Mouse (Mus musculus): ENCODE results near the gene Trp53bp1. TPM values are rescaled to one million over a fixed set of nuclear protein-coding genes. Genes with fewer than 3 reads are reported as not detected.
A peak's percentile ranks its signal among the peaks of the same experiment; 100 is the strongest.

Trp53bp1 gene
- 10 to 100 TPM; 22.9 to 30.2 TPM for polyA plus RNA-seq (2017; shearing (Covaris generic))

- peak; percentile 100 for ATAC-seq
Observed at GRCm38 (mm10) chr2:121271236-121271927, at the start of gene Trp53bp1. Gene Trp53bp1, minus strand, starts transcription at chr2:121271407.

GRCm38 (mm10) chr2:121316278-121316677 is 45.1 kb upstream of the Trp53bp1 start:
- no peak for ATAC-seq

- no peak for ATAC-seq
Observed at GRCm38 (mm10) chr2:121308997-121309416, 37.8 kb upstream of the Trp53bp1 start.

GRCm38 (mm10) chr2:121300036-121300435 is 28.8 kb upstream of the Trp53bp1 start:
- ATAC-seq = no peak

- ATAC-seq = no peak
Observed at GRCm38 (mm10) chr2:121299471-121299870, 28.3 kb upstream of the Trp53bp1 start.

GRCm38 (mm10) chr2:121298131-121298530 is 26.9 kb upstream of the Trp53bp1 start:
- no peak for ATAC-seq

- ATAC-seq = no peak
Observed at GRCm38 (mm10) chr2:121297701-121298100, 26.5 kb upstream of the Trp53bp1 start.

- no peak for ATAC-seq
Observed at GRCm38 (mm10) chr2:121296754-121297231, 25.6 kb upstream of the Trp53bp1 start.

GRCm38 (mm10) chr2:121295608-121296571 is 24.7 kb upstream of the Trp53bp1 start:
- ATAC-seq = no peak

GRCm38 (mm10) chr2:121294753-121295607 is 23.8 kb upstream of the Trp53bp1 start:
- no peak for ATAC-seq

GRCm38 (mm10) chr2:121294182-121294581 is 23.0 kb upstream of the Trp53bp1 start:
- no peak for ATAC-seq

GRCm38 (mm10) chr2:121292316-121293013 is 21.3 kb upstream of the Trp53bp1 start:
- no peak for ATAC-seq

- no peak for ATAC-seq
Observed at GRCm38 (mm10) chr2:121289730-121290540, 18.7 kb upstream of the Trp53bp1 start.

GRCm38 (mm10) chr2:121288901-121289729 is 17.9 kb upstream of the Trp53bp1 start, which contains the start of gene Map1a:
Gene Map1a, plus strand, starts transcription at chr2:121289600.
- ATAC-seq = peak; percentile 95

- no peak for ATAC-seq
Observed at GRCm38 (mm10) chr2:121287850-121288249, 16.6 kb upstream of the Trp53bp1 start.

GRCm38 (mm10) chr2:121271928-121272516 is 815 bp upstream of the Trp53bp1 start:
- ATAC-seq = no peak

GRCm38 (mm10) chr2:121270521-121271235 is 529 bp downstream of the Trp53bp1 start:
- peak; percentile 28 for ATAC-seq

GRCm38 (mm10) chr2:121268446-121268845 is 2.8 kb downstream of the Trp53bp1 start:
- ATAC-seq = no peak

- no peak for ATAC-seq
Observed at GRCm38 (mm10) chr2:121249758-121250157, 21.4 kb downstream of the Trp53bp1 start.

Data from activated CD4-positive, CD25-positive, alpha-beta regulatory T cell, adult 4 months (primary cell).